Mouse (Mus musculus) heart, adult 9 months (tissue): ENCODE results near the gene Pglyrp2.

Experiments used
- DNase-seq, 2 experiments: peaks; one replicate each; pipeline ENCODE4 v3.0.0; 2022; ENCODE audit warnings: low spot score in 2 of 2

The Pglyrp2 gene

GRCm38 (mm10) chr17:32402011-32402778, 21.8 kb downstream of the Pglyrp2 start:
- no peak for DNase-seq

- DNase-seq = no peak
Observed at GRCm38 (mm10) chr17:32396266-32396665, 27.7 kb downstream of the Pglyrp2 start.

GRCm38 (mm10) chr17:32393944-32394343, 30.0 kb downstream of the Pglyrp2 start:
- no peak for DNase-seq

GRCm38 (mm10) chr17:32389101-32389659, 34.8 kb downstream of the Pglyrp2 start, which contains the start of gene Wiz:
Gene Wiz (minus strand): TSS chr17:32389439.
- peak; percentile 91 to 93 for DNase-seq

GRCm38 (mm10) chr17:32388370-32389100, 35.4 kb downstream of the Pglyrp2 start:
- DNase-seq = peak; percentile 31 to 50

GRCm38 (mm10) chr17:32387986-32388369, 36.0 kb downstream of the Pglyrp2 start:
- DNase-seq = no peak

- DNase-seq = peak in 1 of 2 experiments; percentile 38
Observed at GRCm38 (mm10) chr17:32386659-32387432, 37.1 kb downstream of the Pglyrp2 start.

GRCm38 (mm10) chr17:32383661-32384060, 40.3 kb downstream of the Pglyrp2 start:
- DNase-seq = peak in 1 of 2 experiments; percentile 53

- peak; percentile 29 to 50 for DNase-seq
Observed at GRCm38 (mm10) chr17:32382576-32382975, 41.4 kb downstream of the Pglyrp2 start.

GRCm38 (mm10) chr17:32378786-32379185, 45.2 kb downstream of the Pglyrp2 start:
- DNase-seq = no peak

- DNase-seq = no peak
Observed at GRCm38 (mm10) chr17:32377137-32377536, 46.8 kb downstream of the Pglyrp2 start.

- DNase-seq = no peak
Observed at GRCm38 (mm10) chr17:32376475-32376874, 47.5 kb downstream of the Pglyrp2 start.

GRCm38 (mm10) chr17:32368991-32369578, 54.9 kb downstream of the Pglyrp2 start:
- no peak for DNase-seq

GRCm38 (mm10) chr17:32367706-32368105, 56.3 kb downstream of the Pglyrp2 start:
- DNase-seq = no peak

GRCm38 (mm10) chr17:32365296-32365695, 58.7 kb downstream of the Pglyrp2 start:
- no peak for DNase-seq

GRCm38 (mm10) chr17:32364850-32365249, 59.1 kb downstream of the Pglyrp2 start:
- DNase-seq = no peak

GRCm38 (mm10) chr17:32364331-32364730, 59.6 kb downstream of the Pglyrp2 start:
- DNase-seq = peak; percentile 87 to 90

- DNase-seq = no peak
Observed at GRCm38 (mm10) chr17:32363821-32364301, 60.1 kb downstream of the Pglyrp2 start.

- no peak for DNase-seq
Observed at GRCm38 (mm10) chr17:32362686-32363085, 61.3 kb downstream of the Pglyrp2 start.
